Mouse (Mus musculus) megakaryocyte-erythroid progenitor cell, adult 5-6 weeks (primary cell): ENCODE data around the gene Mapk6. TPM values are rescaled to one million over a fixed set of nuclear protein-coding genes. Genes with fewer than 3 reads are reported as not detected.
"Not testable (repeated sequence)": the region's sequence is repeated elsewhere in the genome, so short reads cannot be mapped to it uniquely, and the experiment has no call there.

ENCODE experiments used
- ATAC-seq: replicated peaks from 2 replicates; pipeline ENCODE4 v1.8.0; 2016; ENCODE audit warnings: mild to moderate bottlenecking, inconsistent platforms; ENCODE audit not compliant: severe bottlenecking, poor library complexity, low FRiP score, low TSS enrichment
- total RNA-seq, 2 experiments: library from RNA; stranded (forward) in 1 of 2; stranded (reverse) in 1 of 2; fragments of 200-1000, 215-1000 nt in 1 of 2; fragments of >200 nt in 1 of 2; fragmentation: Nextera tagmentation in 1 of 2; gene quantifications; 2 replicates each; pipeline ENCODE4 v1.2.3; 2014 to 2017

Gene Mapk6
- total RNA-seq (2014; fragmentation: Nextera tagmentation) (28.6 and 30.0 TPM in 2 replicates), total RNA-seq (2017) (37.8 and 38.0 TPM in 2 replicates)

- ATAC-seq, result peak; percentile 87
Measured at GRCm38 (mm10) chr9:75409852-75410378, at the start of gene Mapk6. TSS of gene Mapk6 (minus strand) at chr9:75410005.

GRCm38 (mm10) chr9:75455684-75456083 is 45.9 kb upstream of the Mapk6 start:
- ATAC-seq, result no peak

- no peak for ATAC-seq
Measured at GRCm38 (mm10) chr9:75453994-75454393, 44.2 kb upstream of the Mapk6 start.

GRCm38 (mm10) chr9:75448021-75448420 is 38.2 kb upstream of the Mapk6 start:
- ATAC-seq, result no peak

- not testable (repeated sequence) for ATAC-seq
Measured at GRCm38 (mm10) chr9:75446574-75446973, 36.8 kb upstream of the Mapk6 start.

- ATAC-seq, result no peak
Measured at GRCm38 (mm10) chr9:75444981-75445380, 35.2 kb upstream of the Mapk6 start.

- peak; percentile 65 for ATAC-seq
Measured at GRCm38 (mm10) chr9:75441691-75442131, 31.9 kb upstream of the Mapk6 start.

- ATAC-seq, result peak; percentile 84
Measured at GRCm38 (mm10) chr9:75440796-75441666, 31.2 kb upstream of the Mapk6 start, which contains the start of gene Leo1. TSS of gene Leo1 (plus strand) at chr9:75441524.

- ATAC-seq, result no peak
Measured at GRCm38 (mm10) chr9:75437653-75438385, 28.0 kb upstream of the Mapk6 start.

GRCm38 (mm10) chr9:75435918-75436317 is 26.1 kb upstream of the Mapk6 start:
- ATAC-seq, result 0 out of 2 replicates have a peak, but pooled peaks have one; percentile 24

GRCm38 (mm10) chr9:75435291-75435690 is 25.5 kb upstream of the Mapk6 start:
- no peak for ATAC-seq

- no peak for ATAC-seq
Measured at GRCm38 (mm10) chr9:75434872-75435271, 25.1 kb upstream of the Mapk6 start.

GRCm38 (mm10) chr9:75434172-75434793 is 24.5 kb upstream of the Mapk6 start:
- peak; percentile 67 for ATAC-seq

GRCm38 (mm10) chr9:75432694-75433093 is 22.9 kb upstream of the Mapk6 start:
- no peak for ATAC-seq

- peak; percentile 92 for ATAC-seq
Measured at GRCm38 (mm10) chr9:75430822-75431621, 21.2 kb upstream of the Mapk6 start.

- ATAC-seq, result no peak
Measured at GRCm38 (mm10) chr9:75429657-75430056, 19.9 kb upstream of the Mapk6 start.

GRCm38 (mm10) chr9:75429040-75429439 is 19.2 kb upstream of the Mapk6 start:
- ATAC-seq, result peak; percentile 42

- no peak for ATAC-seq
Measured at GRCm38 (mm10) chr9:75428274-75428600, 18.4 kb upstream of the Mapk6 start.
